Mouse (Mus musculus) cerebellum, postnatal 36 days (tissue): ENCODE data around the gene Thbs4.

Source experiments
- DNase-seq, 2 experiments: peaks; one replicate each; pipeline ENCODE4 v3.0.0; 2021 to 2022; ENCODE audit warnings: mixed read lengths in 2 of 2

Thbs4 gene

GRCm38 (mm10) chr13:92711821-92712220 lies 82.8 kb downstream of the Thbs4 start:
- no peak for DNase-seq

GRCm38 (mm10) chr13:92710361-92710760 lies 84.3 kb downstream of the Thbs4 start:
- DNase-seq = no peak

GRCm38 (mm10) chr13:92709535-92709934 lies 85.1 kb downstream of the Thbs4 start:
- no peak for DNase-seq

- DNase-seq = no peak
Measured at GRCm38 (mm10) chr13:92708466-92708865, 86.2 kb downstream of the Thbs4 start.

- no peak for DNase-seq
Measured at GRCm38 (mm10) chr13:92707941-92708340, 86.7 kb downstream of the Thbs4 start.

GRCm38 (mm10) chr13:92706342-92707061 lies 88.1 kb downstream of the Thbs4 start:
- no peak for DNase-seq

- DNase-seq = no peak
Measured at GRCm38 (mm10) chr13:92705016-92705535, 89.5 kb downstream of the Thbs4 start.

- DNase-seq = no peak
Measured at GRCm38 (mm10) chr13:92704189-92704588, 90.4 kb downstream of the Thbs4 start.

GRCm38 (mm10) chr13:92703241-92704027 lies 91.2 kb downstream of the Thbs4 start:
- peak; percentile 15 to 25 for DNase-seq

- no peak for DNase-seq
Measured at GRCm38 (mm10) chr13:92702035-92702434, 92.6 kb downstream of the Thbs4 start.
